Mouse (Mus musculus) embryonic facial prominence, embryonic 13.5 days (tissue): Measurements from ENCODE around the gene Sik3. TPM values are rescaled to one million over a fixed set of nuclear protein-coding genes. Genes with fewer than 3 reads are reported as not detected.
"Not testable (repeated sequence)": the region's sequence is repeated elsewhere in the genome, so short reads cannot be mapped to it uniquely, and the experiment has no call there.

Experiments
- ATAC-seq: fragments of 200-750 bp; cut with Nextera tagmentation; 2 replicates; pipeline ENCODE4 v1.8.0; 2017; ENCODE audit warnings: low read depth; ENCODE audit not compliant: insufficient number of reproducible peaks, insufficient read depth, low FRiP score, low TSS enrichment
- H3K27ac ChIP-seq: fragments of 300-500 bp; sonication (generic); 2 replicates; pipeline ENCODE4 v1.5.1; 2015; ENCODE audit warnings: moderate library complexity, mild to moderate bottlenecking, inconsistent platforms
- H3K27me3 ChIP-seq: fragments of 300-500 bp; sonication (generic); 2 replicates; pipeline ENCODE4 v1.6.1; 2015; ENCODE audit warnings: mild to moderate bottlenecking, inconsistent platforms
- H3K36me3 ChIP-seq: fragments of 300-500 bp; sonication (generic); 2 replicates; pipeline ENCODE4 v1.6.1; 2015; ENCODE audit warnings: mild to moderate bottlenecking, inconsistent platforms
- H3K4me1 ChIP-seq: fragments of 300-500 bp; sonication (generic); 2 replicates; pipeline ENCODE4 v1.6.1; 2015; ENCODE audit warnings: inconsistent platforms
- H3K4me2 ChIP-seq: fragments of 300-500 bp; sonication (generic); 2 replicates; pipeline ENCODE4 v1.6.1; 2015; ENCODE audit warnings: moderate library complexity, mild to moderate bottlenecking, inconsistent platforms
- H3K4me3 ChIP-seq: fragments of 300-500 bp; sonication (generic); 2 replicates; pipeline ENCODE4 v1.5.1; 2015; ENCODE audit warnings: mild to moderate bottlenecking, inconsistent platforms
- H3K9ac ChIP-seq: fragments of 300-500 bp; sonication (generic); 2 replicates; pipeline ENCODE4 v1.6.1; 2015; ENCODE audit warnings: mild to moderate bottlenecking, inconsistent platforms
- H3K9me3 ChIP-seq: fragments of 300-500 bp; sonication (generic); 2 replicates; pipeline ENCODE4 v1.6.1; 2016; ENCODE audit warnings: inconsistent platforms
- WGBS: fragments of 180-500 bp; shearing (Covaris S2); methylation state at CpG from one replicate; pipeline ENCODE4 v1.1.7; 2015; ENCODE audit warnings: mixed read lengths; 5-methylcytosine and 5-hydroxymethylcytosine counted together
- polyA plus RNA-seq: library from polyadenylated mRNA; unstranded; fragments of >200 nt; fragmentation: Nextera tagmentation; extraction: Ambion mirVana; gene quantifications from 2 replicates; pipeline ENCODE4 v1.2.1, GENCODE M21; 2015

Sik3 gene
- polyA plus RNA-seq, 1 experiment from 2014 or later: 7.4 TPM

GRCm38 (mm10) chr9:46155026-46155425, 142.4 kb downstream of the Sik3 start:
- Histone ChIP-seq H3K27me3 (no peaks in the 10 kb centered on the region), H3K4me3 (no peak overlapping the region), H3K36me3 (0 out of 2 replicates have a peak, but pooled peaks cover 4% of the 10 kb centered on the region), H3K9ac (no peak overlapping the region), H3K9me3 (no peaks in the 10 kb centered on the region), H3K4me1 (peaks cover 33% of the 10 kb centered on the region), H3K27ac (no peak overlapping the region), H3K4me2 (no peak overlapping the region)
- ATAC-seq: no peak
- 59% methylated on average over 4 of the region's 4 CpGs for WGBS

GRCm38 (mm10) chr9:46155818-46156217, 143.2 kb downstream of the Sik3 start:
- WGBS: 94% methylated on average over 8 of the region's 8 CpGs

DNA sequence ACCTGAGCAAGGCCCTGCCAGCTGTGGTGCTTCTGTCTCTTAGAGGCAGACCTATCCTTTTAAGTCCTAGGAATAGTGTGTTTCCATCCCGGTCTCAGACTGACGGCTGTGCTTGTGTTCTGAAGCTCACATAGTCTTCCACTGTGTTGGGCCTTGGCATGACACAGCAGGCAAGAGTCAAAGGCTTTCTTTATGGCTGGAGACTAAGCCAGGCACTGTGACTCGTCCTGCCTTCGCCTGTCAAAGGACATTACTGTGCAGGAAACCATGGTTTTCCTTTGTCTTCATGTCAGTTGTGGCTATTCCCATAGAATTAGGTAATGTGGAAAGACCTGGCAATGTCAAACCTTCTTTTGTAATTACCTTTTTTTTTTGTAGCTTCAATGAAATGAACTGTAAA, 144.1 kb downstream of the Sik3 start:
- no peak for ATAC-seq
- H3K27ac ChIP-seq: no peak overlapping the region
- WGBS: 65% methylated on average over 4 of the region's 4 CpGs
- H3K4me3 ChIP-seq: no peak overlapping the region
- 0 out of 2 replicates have a peak, but pooled peaks cover 4% of the 10 kb centered on the region for H3K36me3 ChIP-seq
- H3K9ac ChIP-seq: no peak overlapping the region
- no peak overlapping the region for H3K4me2 ChIP-seq
- no peaks in the 10 kb centered on the region for H3K27me3 ChIP-seq
- H3K4me1 ChIP-seq: peaks cover 17% of the 10 kb centered on the region
- no peaks in the 10 kb centered on the region for H3K9me3 ChIP-seq

More at GRCm38 (mm10) chr9:46155818-46156217, 143.2 kb downstream of the Sik3 start:
- not testable (repeated sequence) for H3K4me3 ChIP-seq, H3K9me3 ChIP-seq, H3K27ac ChIP-seq, H3K36me3 ChIP-seq, H3K9ac ChIP-seq, H3K27me3 ChIP-seq, H3K4me2 ChIP-seq, ATAC-seq
- H3K4me1 ChIP-seq: peaks cover 25% of the 10 kb centered on the region

DNA sequence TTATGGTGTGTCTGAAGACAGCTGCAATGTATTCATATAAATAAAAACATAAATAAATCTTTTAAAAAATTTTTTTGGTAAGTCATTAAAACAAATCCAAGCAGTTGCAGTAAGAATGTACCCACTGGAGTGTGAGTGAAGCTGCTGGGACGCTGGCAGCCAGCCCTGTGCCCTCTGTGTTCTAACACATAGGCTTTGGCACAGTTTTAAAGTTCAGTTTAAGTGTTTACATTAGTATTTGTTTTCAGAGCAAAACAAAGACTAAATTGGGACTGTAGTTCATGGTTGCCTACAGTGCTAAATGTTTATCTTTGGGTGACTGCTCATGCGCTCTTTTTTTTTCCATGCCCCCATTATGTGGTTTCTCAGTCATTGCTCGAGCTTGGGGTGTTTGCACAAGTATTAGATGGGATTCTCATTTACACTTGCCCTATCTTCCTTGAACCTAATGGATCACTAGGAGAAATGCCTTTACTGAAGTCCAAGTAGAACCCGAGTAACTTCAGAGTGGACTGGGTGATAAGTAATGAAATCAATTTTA, 145.7 kb downstream of the Sik3 start:
- Histone ChIP-seq H3K27me3 (no peaks in the 10 kb centered on the region), H3K4me2 (no peak overlapping the region), H3K9me3 (no peaks in the 10 kb centered on the region), H3K36me3 (0 out of 2 replicates have a peak, but pooled peaks cover 4% of the 10 kb centered on the region), H3K9ac (no peak overlapping the region), H3K4me1 (peaks cover 15% of the 10 kb centered on the region; the same call in 1 of the 2 replicates), H3K4me3 (no peak overlapping the region), H3K27ac (no peak overlapping the region)
- ATAC-seq: no peak
- WGBS: 84% methylated on average over 4 of the region's 4 CpGs

DNA sequence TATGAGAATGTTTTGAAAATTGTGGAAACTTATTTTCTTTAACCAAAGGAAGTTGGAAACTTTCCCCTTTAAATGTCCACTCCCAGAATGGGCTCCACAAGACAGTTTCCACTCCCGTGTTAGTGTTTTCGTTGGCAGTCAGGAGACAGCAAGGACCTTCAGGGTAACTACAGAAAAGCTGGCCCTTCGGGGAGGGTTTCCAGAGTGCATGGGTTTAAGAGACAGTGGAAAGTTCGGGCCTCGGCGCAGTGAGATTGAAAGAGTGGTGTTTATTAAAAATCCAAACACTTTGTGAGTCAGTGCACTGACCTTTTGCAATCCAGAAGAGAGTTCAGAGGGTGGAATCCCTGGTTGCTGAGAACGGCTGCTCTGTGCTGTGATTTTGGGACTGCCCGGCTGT, 150.8 kb downstream of the Sik3 start:
- Histone ChIP-seq H3K4me1 (0 out of 2 replicates have a peak, but pooled peaks cover 7% of the 10 kb centered on the region), H3K9me3 (no peaks in the 10 kb centered on the region), H3K9ac (no peak overlapping the region), H3K4me3 (no peak overlapping the region), H3K36me3 (no peaks in the 10 kb centered on the region), H3K4me2 (no peak overlapping the region), H3K27me3 (no peaks in the 10 kb centered on the region), H3K27ac (peak overlapping the region; percentile 33; the same call in 1 of the 2 replicates)
- ATAC-seq: no peak
- 73% methylated on average over 8 of the region's 8 CpGs for WGBS

- no peak overlapping the region for H3K4me3 ChIP-seq
- ATAC-seq: no peak
- H3K36me3 ChIP-seq: no peaks in the 10 kb centered on the region
- no peaks in the 10 kb centered on the region for H3K9me3 ChIP-seq
- no peak overlapping the region for H3K4me2 ChIP-seq
- H3K27me3 ChIP-seq: no peaks in the 10 kb centered on the region
- no peak overlapping the region for H3K9ac ChIP-seq
- 79% methylated on average over 4 of the region's 4 CpGs for WGBS
- H3K4me1 ChIP-seq: peaks cover 23% of the 10 kb centered on the region
- no peak overlapping the region for H3K27ac ChIP-seq
Observed at GRCm38 (mm10) chr9:46168802-46169201, 156.2 kb downstream of the Sik3 start.

- no peak overlapping the region for H3K4me2 ChIP-seq
- no peak overlapping the region for H3K4me3 ChIP-seq
- H3K36me3 ChIP-seq: no peaks in the 10 kb centered on the region
- H3K9ac ChIP-seq: no peak overlapping the region
- no peaks in the 10 kb centered on the region for H3K9me3 ChIP-seq
- H3K27ac ChIP-seq: no peak overlapping the region
- no peak for ATAC-seq
- WGBS: 85% methylated on average over 2 of the region's 2 CpGs
- no peaks in the 10 kb centered on the region for H3K27me3 ChIP-seq
- peaks cover 44% of the 10 kb centered on the region for H3K4me1 ChIP-seq
Observed at GRCm38 (mm10) chr9:46172251-46172650, 159.6 kb downstream of the Sik3 start.

DNA sequence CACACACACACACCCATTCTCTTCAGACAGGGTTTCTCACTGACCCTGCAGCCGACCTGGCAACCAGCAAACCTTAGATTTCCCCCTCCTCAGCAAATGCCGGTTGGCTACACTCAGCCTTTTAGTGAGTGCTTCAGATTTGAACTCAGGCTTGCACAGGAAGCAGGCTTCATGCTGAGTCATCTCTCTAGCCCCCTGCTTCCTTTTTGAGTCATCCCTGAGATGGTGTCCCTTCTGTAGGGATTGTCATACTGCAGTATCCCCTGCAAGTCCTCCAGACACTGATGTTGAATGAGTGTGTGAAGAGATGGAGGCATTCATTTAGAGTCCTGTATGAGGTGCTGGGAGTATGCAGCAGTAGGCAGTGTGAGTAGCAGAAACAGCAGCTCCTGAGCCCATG, 160.3 kb downstream of the Sik3 start:
- ATAC-seq: no peak
- H3K4me2 ChIP-seq: no peak overlapping the region
- H3K4me1 ChIP-seq: peaks cover 44% of the 10 kb centered on the region
- no peak overlapping the region for H3K9ac ChIP-seq
- WGBS: 40% methylated on average over 2 of the region's 2 CpGs
- peak overlapping the region; percentile 60 for H3K27ac ChIP-seq
- no peaks in the 10 kb centered on the region for H3K27me3 ChIP-seq
- H3K4me3 ChIP-seq: no peak overlapping the region
- peaks cover 3% of the 10 kb centered on the region for H3K36me3 ChIP-seq
- no peaks in the 10 kb centered on the region for H3K9me3 ChIP-seq

- WGBS: 76% methylated on average over 6 of the region's 6 CpGs
- ATAC-seq: no peak
- H3K27ac ChIP-seq: 0 out of 2 replicates have a peak overlapping the region, but pooled peaks have one; percentile 1
- peaks cover 11% of the 10 kb centered on the region for H3K36me3 ChIP-seq
- H3K9ac ChIP-seq: no peak overlapping the region
- H3K4me3 ChIP-seq: no peak overlapping the region
- peaks cover 44% of the 10 kb centered on the region for H3K4me1 ChIP-seq
- H3K9me3 ChIP-seq: no peaks in the 10 kb centered on the region
- H3K4me2 ChIP-seq: no peak overlapping the region
- H3K27me3 ChIP-seq: no peaks in the 10 kb centered on the region
Observed at GRCm38 (mm10) chr9:46173919-46174318, 161.3 kb downstream of the Sik3 start.

DNA sequence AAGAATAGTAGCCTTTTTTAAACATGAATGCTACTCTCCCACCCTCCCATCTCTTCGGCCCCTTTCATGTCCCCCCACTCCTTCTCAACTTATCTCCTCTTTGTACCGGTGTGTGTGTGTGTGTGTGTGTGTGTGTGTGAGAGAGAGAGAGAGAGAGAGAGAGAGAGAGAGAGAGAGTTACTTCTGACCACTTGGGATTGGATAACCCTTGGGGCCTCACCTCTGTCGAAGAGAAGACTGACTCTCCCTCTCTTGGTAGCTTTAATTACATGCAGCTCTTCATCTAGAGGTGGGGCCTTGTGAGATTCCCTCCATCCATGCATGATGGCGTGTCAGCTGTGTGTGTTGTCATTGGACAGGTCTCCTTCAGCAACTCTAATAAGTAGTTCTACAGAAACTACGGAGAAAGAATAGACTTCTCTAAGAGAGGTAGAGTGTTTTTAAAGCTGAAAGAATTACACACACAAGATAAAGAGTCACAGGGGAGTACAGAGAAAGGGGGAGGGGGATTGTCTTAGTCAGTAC, 162.2 kb downstream of the Sik3 start:
- ATAC-seq: no peak
- H3K9me3 ChIP-seq: no peaks in the 10 kb centered on the region
- H3K27ac ChIP-seq: no peak overlapping the region
- H3K36me3 ChIP-seq: peaks cover 11% of the 10 kb centered on the region
- no peak overlapping the region for H3K4me2 ChIP-seq
- 77% methylated on average over 5 of the region's 5 CpGs for WGBS
- peaks cover 38% of the 10 kb centered on the region for H3K4me1 ChIP-seq
- H3K27me3 ChIP-seq: no peaks in the 10 kb centered on the region
- H3K4me3 ChIP-seq: no peak overlapping the region
- no peak overlapping the region for H3K9ac ChIP-seq

- no peaks in the 10 kb centered on the region for H3K9me3 ChIP-seq
- no peaks in the 10 kb centered on the region for H3K27me3 ChIP-seq
- 71% methylated on average over 1 of the region's 1 CpGs for WGBS
- H3K36me3 ChIP-seq: peaks cover 11% of the 10 kb centered on the region
- peaks cover 33% of the 10 kb centered on the region for H3K4me1 ChIP-seq
- H3K4me3 ChIP-seq: no peak overlapping the region
- H3K4me2 ChIP-seq: no peak overlapping the region
- H3K27ac ChIP-seq: no peak overlapping the region
- no peak for ATAC-seq
- H3K9ac ChIP-seq: no peak overlapping the region
Observed at GRCm38 (mm10) chr9:46175300-46175699, 162.7 kb downstream of the Sik3 start.

DNA sequence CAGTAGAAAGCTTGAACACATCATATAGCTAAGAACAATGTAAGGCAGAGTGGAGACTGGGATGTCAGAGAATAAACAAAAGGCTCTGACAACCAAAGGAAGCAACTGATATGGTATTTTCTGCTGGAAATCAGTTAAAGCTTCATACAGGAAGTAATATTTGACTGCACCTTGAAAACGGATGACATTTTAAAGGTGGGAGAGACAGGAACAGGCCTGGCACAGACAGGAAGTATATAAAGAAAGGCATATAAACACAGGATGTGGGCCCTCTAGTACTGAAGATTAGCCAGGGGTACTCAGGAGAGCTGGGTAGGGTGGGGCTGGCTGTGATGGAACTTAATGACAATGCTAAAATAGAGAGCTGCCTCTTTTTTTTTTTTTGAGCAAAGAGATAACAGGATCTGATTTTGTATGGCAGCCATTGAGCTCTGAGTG, 163.3 kb downstream of the Sik3 start:
- peaks cover 32% of the 10 kb centered on the region for H3K4me1 ChIP-seq
- peaks cover 11% of the 10 kb centered on the region for H3K36me3 ChIP-seq
- H3K4me3 ChIP-seq: no peak overlapping the region
- no peak overlapping the region for H3K9ac ChIP-seq
- H3K4me2 ChIP-seq: no peak overlapping the region
- ATAC-seq: no peak
- H3K9me3 ChIP-seq: no peaks in the 10 kb centered on the region
- H3K27me3 ChIP-seq: no peaks in the 10 kb centered on the region
- 60% methylated on average over 1 of the region's 1 CpGs for WGBS
- H3K27ac ChIP-seq: no peak overlapping the region
